Mouse (Mus musculus) neural tube, postnatal 0 days (tissue): ENCODE results near the gene Gm28372. TPM values are rescaled to one million over a fixed set of nuclear protein-coding genes. Genes with fewer than 3 reads are reported as not detected.

Experiments used
- polyA plus RNA-seq: library from polyadenylated mRNA; unstranded; fragments of >200 nt; fragmentation: Nextera tagmentation; extraction: Ambion mirVana; gene quantifications from 2 replicates; pipeline ENCODE4 v1.2.1, GENCODE M21; 2015

Gm28372 gene
- polyA plus RNA-seq: 0.11 and 0.14 TPM in 2 replicates

GRCm38 (mm10) chr2:130404939-130405338, at the start of gene Gm28372, which contains the start of gene 1700020A23Rik:
Gene Gm28372 (plus strand): TSS chr2:130405239.
Gene 1700020A23Rik (plus strand): TSS chr2:130405259.

GRCm38 (mm10) chr2:130397186-130397985, 7.7 kb upstream of the Gm28372 start, which contains the start of gene Cpxm1:
Gene Cpxm1 (minus strand): TSS chr2:130397574.

GRCm38 (mm10) chr2:130406178-130406577, 1.1 kb downstream of the Gm28372 start, which contains the start of gene Tmem239:
Gene Tmem239 (plus strand): TSS chr2:130406478.

GRCm38 (mm10) chr2:130424126-130424853, 19.3 kb downstream of the Gm28372 start, which contains the start of the genes Vps16 and Pced1a:
Gene Vps16 (plus strand): TSS chr2:130424339.
Gene Pced1a (minus strand): TSS chr2:130424701.

GRCm38 (mm10) chr2:130449794-130450433, 44.9 kb downstream of the Gm28372 start, which contains the start of gene Ptpra:
Gene Ptpra (plus strand): TSS chr2:130450278.

Other genes starting within 250 kb of the Gm28372 start
- 256 and 282 TPM in 2 replicates for gene Snrpb, start 225.8 kb upstream of the Gm28372 start, polyA plus RNA-seq
- not detected in 2 replicates for gene Tmc2, start 210.0 kb upstream of the Gm28372 start, polyA plus RNA-seq
- gene Nop56, start 130.8 kb upstream of the Gm28372 start, polyA plus RNA-seq: 265 and 266 TPM in 2 replicates
- 223 and 230 TPM in 2 replicates for gene Idh3b, start 120.7 kb upstream of the Gm28372 start, polyA plus RNA-seq
- gene Ebf4, start 110.1 kb upstream of the Gm28372 start, polyA plus RNA-seq: 9.0 and 10.2 TPM in 2 replicates
- 26.8 and 30.0 TPM in 2 replicates for gene Cpxm1, start 7.7 kb upstream of the Gm28372 start, polyA plus RNA-seq
- not detected in 2 replicates for gene 1700020A23Rik, start within 50 bp of the Gm28372 start, polyA plus RNA-seq
- not detected in 2 replicates for gene Tmem239, start 1.2 kb downstream of the Gm28372 start, polyA plus RNA-seq
- gene Vps16, start 19.1 kb downstream of the Gm28372 start, polyA plus RNA-seq: 71.9 and 85.9 TPM in 2 replicates
- gene Pced1a, start 19.5 kb downstream of the Gm28372 start, polyA plus RNA-seq: 12.0 and 13.1 TPM in 2 replicates
- gene Ptpra, start 45.0 kb downstream of the Gm28372 start, polyA plus RNA-seq: 144 and 145 TPM in 2 replicates
- 123 and 125 TPM in 2 replicates for gene Mrps26, start 158.5 kb downstream of the Gm28372 start, polyA plus RNA-seq
- 0.32 and 0.80 TPM in 2 replicates for gene Oxt, start 170.9 kb downstream of the Gm28372 start, polyA plus RNA-seq
- 0.28 TPM in 1 of 2 replicates, not detected in the other for gene Avp, start 177.3 kb downstream of the Gm28372 start, polyA plus RNA-seq
- 7.4 TPM in 2 replicates for gene Fastkd5, start 224.8 kb downstream of the Gm28372 start, polyA plus RNA-seq
- gene Ubox5, start 224.8 kb downstream of the Gm28372 start, polyA plus RNA-seq: 5.2 and 7.0 TPM in 2 replicates
- gene Lzts3, start 237.6 kb downstream of the Gm28372 start, polyA plus RNA-seq: 16.8 and 22.0 TPM in 2 replicates